Comparison of ENCODE assay signal across 13 mouse cellular contexts in genomic region chr9:65386373-65387140, GRCm38 (mm10). TPM values are rescaled to one million over a fixed set of nuclear protein-coding genes. Genes with fewer than 3 reads are reported as not detected.
DNase-seq lines count a peak whose midpoint lies in the region; ATAC-seq and TF ChIP-seq lines count a peak whose summit lies in the region.
"Had no signal": no experiment of that assay in that cellular context is flagged by ENCODE, and none has a peak within 500 bp of the region (broad histone marks: within the 10 kb centered on the region; RNA-seq: fewer than 3 reads in every experiment).

No protein-coding gene starts in this region.

- TF ChIP-seq EP300 in liver, embryonic 14.5 days (IDR thresholded peaks at IDR 0.05; ENCODE audit: low read depth) = no peak
- TF ChIP-seq EP300 in stomach, postnatal 0 days (optimal IDR thresholded peaks at IDR 0.05) = no peak

- no peaks in the 10 kb centered on the region for H3K36me3 ChIP-seq in liver, embryonic 14.5 days (replicated peaks; ENCODE audit: control insufficient read depth, insufficient read depth, low read depth)
- H3K36me3 ChIP-seq in liver, embryonic 12.5 days = no peaks in the 10 kb centered on the region
- no peaks in the 10 kb centered on the region for H3K36me3 ChIP-seq in embryonic facial prominence, embryonic 14.5 days (ENCODE audit: control insufficient read depth, insufficient read depth, low read length)
- H3K36me3 ChIP-seq in stomach, postnatal 0 days (ENCODE audit: control insufficient read depth, insufficient read depth, low read length) = no peaks in the 10 kb centered on the region
- H3K36me3 ChIP-seq: limb, embryonic 15.5 days had no signal

- TF ChIP-seq POLR2A in lung, adult 2 months (IDR thresholded peaks at IDR 0.05; ENCODE audit: borderline replicate concordance, extremely low read depth, low read depth, low read length) = no peak

- DNase-seq in liver, embryonic 14.5 days (ENCODE audit: low read depth in 3 of 3, low spot score in 3 of 3) = no peak
- peak; percentile 24 for DNase-seq in embryonic facial prominence, embryonic 14.5 days (ENCODE audit: low spot score)
- DNase-seq in lung, adult 2 months = no peak
- no peak for DNase-seq in stomach, postnatal 0 days (ENCODE audit: low spot score)
- no peak for DNase-seq in natural killer cell, adult 2 months (ENCODE audit: low spot score in 2 of 2)
- no peak for DNase-seq in left cerebral cortex, postnatal 36 days (ENCODE audit: low spot score in 2 of 2)
- DNase-seq: cerebellum, adult 2 months had no signal

- peaks cover 17% of the 10 kb centered on the region for H3K27me3 ChIP-seq in liver, embryonic 14.5 days (ENCODE audit: control insufficient read depth, insufficient read depth, low read length)
- peaks cover 35% of the 10 kb centered on the region for H3K27me3 ChIP-seq in liver, embryonic 12.5 days (replicated peaks)
- peaks cover 24% of the 10 kb centered on the region for H3K27me3 ChIP-seq in embryonic facial prominence, embryonic 14.5 days (replicated peaks; ENCODE audit: control insufficient read depth, insufficient read depth, low read length)
- 0 out of 2 replicates have a peak, but pooled peaks cover 4% of the 10 kb centered on the region for H3K27me3 ChIP-seq in stomach, postnatal 0 days (ENCODE audit: control insufficient read depth, insufficient read depth, low read length)
- H3K27me3 ChIP-seq: CH12.LX had no signal

- H3K9me3 ChIP-seq in liver, embryonic 14.5 days (ENCODE audit: control insufficient read depth, low read length) = no peaks in the 10 kb centered on the region
- H3K9me3 ChIP-seq in liver, embryonic 12.5 days (replicated peaks) = no peaks in the 10 kb centered on the region
- no peaks in the 10 kb centered on the region for H3K9me3 ChIP-seq in embryonic facial prominence, embryonic 14.5 days (ENCODE audit: control insufficient read depth, low read length)
- no peaks in the 10 kb centered on the region for H3K9me3 ChIP-seq in stomach, postnatal 0 days (ENCODE audit: control insufficient read depth, low read length)
- H3K9me3 ChIP-seq: limb, embryonic 15.5 days had no signal

- H3K4me1 ChIP-seq in liver, embryonic 14.5 days (replicated peaks; ENCODE audit: control insufficient read depth in 2 of 2, insufficient read depth in 2 of 2, low read length in 1 of 2) = no peaks in the 10 kb centered on the region
- H3K4me1 ChIP-seq in liver, embryonic 12.5 days = 0 out of 2 replicates have a peak, but pooled peaks cover 8% of the 10 kb centered on the region
- peaks cover 4% of the 10 kb centered on the region; the same call in 1 of the 2 replicates for H3K4me1 ChIP-seq in embryonic facial prominence, embryonic 14.5 days (ENCODE audit: control insufficient read depth, insufficient read depth, low read length)
- H3K4me1 ChIP-seq in lung, adult 2 months (ENCODE audit: control insufficient read depth, insufficient read depth, low read length) = peaks cover 3% of the 10 kb centered on the region; the same call in 1 of the 2 replicates
- 0 out of 2 replicates have a peak, but pooled peaks cover 3% of the 10 kb centered on the region for H3K4me1 ChIP-seq in stomach, postnatal 0 days (replicated peaks; ENCODE audit: control insufficient read depth, insufficient read depth)

- intact Hi-C loops in left cerebral cortex, postnatal 36 days (cut with DNase I) = no loop called here

- no peak overlapping the region for H3K4me2 ChIP-seq in liver, embryonic 14.5 days (ENCODE audit: low read depth)
- H3K4me2 ChIP-seq in liver, embryonic 12.5 days = no peak overlapping the region
- H3K4me2 ChIP-seq in embryonic facial prominence, embryonic 14.5 days (ENCODE audit: low read depth, low read length) = no peak overlapping the region
- no peak overlapping the region for H3K4me2 ChIP-seq in stomach, postnatal 0 days (replicated peaks; ENCODE audit: low read depth)
- H3K4me2 ChIP-seq: limb, embryonic 15.5 days had no signal

- H3K9ac ChIP-seq in liver, embryonic 14.5 days (replicated peaks) = no peak overlapping the region
- H3K9ac ChIP-seq in liver, embryonic 12.5 days = no peak overlapping the region
- H3K9ac ChIP-seq in embryonic facial prominence, embryonic 14.5 days (ENCODE audit: low read depth, low read length) = no peak overlapping the region
- no peak overlapping the region for H3K9ac ChIP-seq in stomach, postnatal 0 days (ENCODE audit: low read length)
- H3K9ac ChIP-seq: limb, embryonic 15.5 days had no signal

- H3K27ac ChIP-seq in liver, embryonic 14.5 days = no peak overlapping the region
- H3K27ac ChIP-seq in liver, embryonic 12.5 days = no peak overlapping the region
- no peak overlapping the region for H3K27ac ChIP-seq in embryonic facial prominence, embryonic 14.5 days (replicated peaks; ENCODE audit: low read depth, low read length)
- H3K27ac ChIP-seq in stomach, postnatal 0 days (replicated peaks) = no peak overlapping the region
- H3K27ac ChIP-seq: limb, embryonic 15.5 days had no signal

- WGBS in liver, embryonic 14.5 days (ENCODE audit: insufficient replicate concordance) = 29% methylated on average over 8 of the region's 8 CpGs
- 31% methylated on average over 8 of the region's 8 CpGs for WGBS in liver, embryonic 12.5 days (ENCODE audit: insufficient replicate concordance)
- WGBS in embryonic facial prominence, embryonic 14.5 days = 26% methylated on average over 8 of the region's 8 CpGs
- WGBS in lung, adult 2 months = 23% methylated on average over 8 of the region's 8 CpGs
- 14% methylated on average over 8 of the region's 8 CpGs for WGBS in stomach, postnatal 0 days

- 0 out of 2 replicates have a peak, but pooled peaks have one; percentile 5 for TF ChIP-seq CTCF in liver, embryonic 14.5 days (IDR thresholded peaks at IDR 0.05; ENCODE audit: low read depth)
- TF ChIP-seq CTCF in lung, adult 2 months (IDR thresholded peaks at IDR 0.05; ENCODE audit: insufficient read depth, low read length) = 0 out of 2 replicates have a peak, but pooled peaks have one; percentile 32
- TF ChIP-seq CTCF in stomach, postnatal 0 days (IDR thresholded peaks at IDR 0.05; ENCODE audit: low read depth) = peak; percentile 59

- ATAC-seq in liver, embryonic 14.5 days (ENCODE audit: insufficient read depth) = no peak
- no peak for ATAC-seq in liver, embryonic 12.5 days
- peak; percentile 31; the same call in 1 of the 2 replicates for ATAC-seq in embryonic facial prominence, embryonic 14.5 days (ENCODE audit: low read depth)
- ATAC-seq in stomach, postnatal 0 days (ENCODE audit: low FRiP score, low TSS enrichment) = no peak

- H3K4me3 ChIP-seq in liver, embryonic 14.5 days (ENCODE audit: insufficient read depth in 1 of 2, low read depth in 2 of 2, low read length in 2 of 2) = no peak overlapping the region
- no peak overlapping the region for H3K4me3 ChIP-seq in liver, embryonic 12.5 days
- no peak overlapping the region for H3K4me3 ChIP-seq in embryonic facial prominence, embryonic 14.5 days (ENCODE audit: low read depth, low read length)
- no peak overlapping the region for H3K4me3 ChIP-seq in lung, adult 2 months (replicated peaks; ENCODE audit: extremely low read depth, low read depth, low read length)
- H3K4me3 ChIP-seq in stomach, postnatal 0 days (ENCODE audit: low read depth, low read length) = no peak overlapping the region
- H3K4me3 ChIP-seq: limb, embryonic 15.5 days had no signal

RNA-seq across cellular contexts. Expression of gene Kbtbd13, which starts 4.9 kb away (rescaled TPM):
- polyA plus RNA-seq in liver, embryonic 14.5 days (2012; rRNA removed) = 0.04 and 0.05 TPM in 2 replicates
- polyA plus RNA-seq in liver, embryonic 14.5 days (2014; fragmentation: Nextera tagmentation; extraction: Ambion mirVana) = 0.08 and 0.10 TPM in 2 replicates
- 0.21 and 0.26 TPM in 2 replicates for polyA plus RNA-seq in liver, embryonic 12.5 days (2016; fragmentation: Nextera tagmentation; extraction: Ambion mirVana)
- 1.8 and 2.1 TPM in 2 replicates for polyA plus RNA-seq in embryonic facial prominence, embryonic 14.5 days (2014; fragmentation: Nextera tagmentation; extraction: Ambion mirVana)
- 1.3 and 2.0 TPM in 2 replicates for polyA plus RNA-seq in lung, adult 2 months (2012; rRNA removed)
- polyA plus RNA-seq in stomach, postnatal 0 days (2015; fragmentation: Nextera tagmentation; extraction: Ambion mirVana) = 0.38 and 0.49 TPM in 2 replicates
- under 1 TPM; 0.17 to 0.18 TPM for total RNA-seq in left cerebral cortex, postnatal 36 days (2021)
- total RNA-seq: CH12.LX had no signal

RNA-seq across cellular contexts. Expression of gene Rasl12, which starts 11.7 kb away (rescaled TPM):
- 0.11 and 0.12 TPM in 2 replicates for polyA plus RNA-seq in liver, embryonic 14.5 days (2012; rRNA removed)
- polyA plus RNA-seq in liver, embryonic 14.5 days (2014; fragmentation: Nextera tagmentation; extraction: Ambion mirVana) = 0.04 TPM in 1 of 2 replicates, not detected in the other
- 0.35 and 0.45 TPM in 2 replicates for polyA plus RNA-seq in liver, embryonic 12.5 days (2016; fragmentation: Nextera tagmentation; extraction: Ambion mirVana)
- polyA plus RNA-seq in embryonic facial prominence, embryonic 14.5 days (2014; fragmentation: Nextera tagmentation; extraction: Ambion mirVana) = 9.6 and 10.9 TPM in 2 replicates
- polyA plus RNA-seq in lung, adult 2 months (2012; rRNA removed) = 74.0 and 81.4 TPM in 2 replicates
- polyA plus RNA-seq in stomach, postnatal 0 days (2015; fragmentation: Nextera tagmentation; extraction: Ambion mirVana) = 3.7 and 3.9 TPM in 2 replicates
- 1 to 10 TPM; 3.4 to 3.5 TPM for total RNA-seq in left cerebral cortex, postnatal 36 days (2021)

RNA-seq across cellular contexts. Expression of gene Ubap1l, which starts 25.7 kb away (rescaled TPM):
- 0.13 and 0.14 TPM in 2 replicates for polyA plus RNA-seq in liver, embryonic 14.5 days (2012; rRNA removed)
- polyA plus RNA-seq in liver, embryonic 14.5 days (2014; fragmentation: Nextera tagmentation; extraction: Ambion mirVana) = 0.10 TPM in 1 of 2 replicates, not detected in the other
- polyA plus RNA-seq in liver, embryonic 12.5 days (2016; fragmentation: Nextera tagmentation; extraction: Ambion mirVana) = not detected in 2 replicates
- 0.72 TPM in 1 of 2 replicates, not detected in the other for polyA plus RNA-seq in embryonic facial prominence, embryonic 14.5 days (2014; fragmentation: Nextera tagmentation; extraction: Ambion mirVana)
- 0.37 and 0.58 TPM in 2 replicates for polyA plus RNA-seq in lung, adult 2 months (2012; rRNA removed)
- not detected in 2 replicates for polyA plus RNA-seq in stomach, postnatal 0 days (2015; fragmentation: Nextera tagmentation; extraction: Ambion mirVana)
- 1 to 10 TPM; 1.3 to 4.5 TPM for total RNA-seq in left cerebral cortex, postnatal 36 days (2021)

RNA-seq across cellular contexts. Expression of gene Slc51b, which starts 36.2 kb away (rescaled TPM):
- 0.04 TPM in 1 of 2 replicates, not detected in the other for polyA plus RNA-seq in liver, embryonic 14.5 days (2012; rRNA removed)
- polyA plus RNA-seq in liver, embryonic 14.5 days (2014; fragmentation: Nextera tagmentation; extraction: Ambion mirVana) = not detected in 2 replicates
- polyA plus RNA-seq in liver, embryonic 12.5 days (2016; fragmentation: Nextera tagmentation; extraction: Ambion mirVana) = 0.32 TPM in 1 of 2 replicates, not detected in the other
- not detected in 2 replicates for polyA plus RNA-seq in embryonic facial prominence, embryonic 14.5 days (2014; fragmentation: Nextera tagmentation; extraction: Ambion mirVana)
- not detected in 2 replicates for polyA plus RNA-seq in lung, adult 2 months (2012; rRNA removed)
- not detected in 2 replicates for polyA plus RNA-seq in stomach, postnatal 0 days (2015; fragmentation: Nextera tagmentation; extraction: Ambion mirVana)
- total RNA-seq in left cerebral cortex, postnatal 36 days (2021) = not detected
- total RNA-seq: CH12.LX; gastrocnemius, adult 8-10 months; heart, postnatal 25 days; layer of hippocampus, adult 8-10 months had no signal
- polyA plus RNA-seq: cerebellum, adult 2 months; limb, embryonic 15.5 days had no signal

RNA-seq across cellular contexts. Expression of gene Pdcd7, which starts 40.7 kb away (rescaled TPM):
- polyA plus RNA-seq in liver, embryonic 14.5 days (2012; rRNA removed) = 3.2 and 4.8 TPM in 2 replicates
- 4.9 and 5.7 TPM in 2 replicates for polyA plus RNA-seq in liver, embryonic 14.5 days (2014; fragmentation: Nextera tagmentation; extraction: Ambion mirVana)
- polyA plus RNA-seq in liver, embryonic 12.5 days (2016; fragmentation: Nextera tagmentation; extraction: Ambion mirVana) = 9.8 and 10.9 TPM in 2 replicates
- polyA plus RNA-seq in embryonic facial prominence, embryonic 14.5 days (2014; fragmentation: Nextera tagmentation; extraction: Ambion mirVana) = 11.5 and 11.9 TPM in 2 replicates
- 10.9 and 12.1 TPM in 2 replicates for polyA plus RNA-seq in lung, adult 2 months (2012; rRNA removed)
- polyA plus RNA-seq in stomach, postnatal 0 days (2015; fragmentation: Nextera tagmentation; extraction: Ambion mirVana) = 5.4 and 5.8 TPM in 2 replicates
- total RNA-seq in left cerebral cortex, postnatal 36 days (2021) = 10 to 100 TPM; 26.8 to 33.3 TPM

Comparison
In these comparisons a context has a peak if more than half of its experiments do, and no peak if none do; other contexts are left out.
1. CTCF ChIP-seq: peak in every context shown above with its lines; median percentile 59 in stomach, postnatal 0 days; 32 in lung, adult 2 months; 5 in liver, embryonic 14.5 days.